Mouse (Mus musculus): ENCODE data around the gene Pik3r4. TPM values are rescaled to one million over a fixed set of nuclear protein-coding genes. Genes with fewer than 3 reads are reported as not detected.

Gene Pik3r4
- polyA plus RNA-seq, 1 experiment from 2014 or later = 17.2 TPM

- 87% methylated on average over 14 of the region's 14 CpGs for WGBS
- Histone ChIP-seq H3K4me1 (ENCODE audit: control insufficient read depth, insufficient read depth, low read length) (peaks cover 8% of the 10 kb centered on the region; the same call in 1 of the 2 replicates), H3K9ac (ENCODE audit: low read length) (no peak overlapping the region), H3K4me2 (ENCODE audit: low read depth, low read length) (no peak overlapping the region), H3K36me3 (ENCODE audit: control insufficient read depth, insufficient read depth, low read length) (peaks cover 7% of the 10 kb centered on the region), H3K4me3 (replicated peaks; ENCODE audit: low read length) (no peak overlapping the region), H3K27me3 (ENCODE audit: control insufficient read depth, insufficient read depth, low read length) (no peaks in the 10 kb centered on the region), H3K27ac (ENCODE audit: low read length) (no peak overlapping the region), H3K9me3 (replicated peaks; ENCODE audit: control insufficient read depth, low read length) (no peaks in the 10 kb centered on the region)
- ATAC-seq (ENCODE audit: insufficient read depth, low FRiP score) = no peak
Measured at GRCm38 (mm10) chr9:105692472-105692871, 49.7 kb downstream of the Pik3r4 start.

- Histone ChIP-seq H3K4me2 (ENCODE audit: low read depth, low read length) (no peak overlapping the region), H3K9me3 (replicated peaks; ENCODE audit: control insufficient read depth, low read length) (no peaks in the 10 kb centered on the region), H3K27ac (ENCODE audit: low read length) (no peak overlapping the region), H3K4me1 (ENCODE audit: control insufficient read depth, insufficient read depth, low read length) (peaks cover 13% of the 10 kb centered on the region), H3K9ac (ENCODE audit: low read length) (no peak overlapping the region), H3K27me3 (ENCODE audit: control insufficient read depth, insufficient read depth, low read length) (no peaks in the 10 kb centered on the region), H3K36me3 (ENCODE audit: control insufficient read depth, insufficient read depth, low read length) (0 out of 2 replicates have a peak, but pooled peaks cover 2% of the 10 kb centered on the region), H3K4me3 (replicated peaks; ENCODE audit: low read length) (no peak overlapping the region)
- no peak for ATAC-seq (ENCODE audit: insufficient read depth, low FRiP score)
- 80% methylated on average over 9 of the region's 9 CpGs for WGBS
Measured at GRCm38 (mm10) chr9:105693056-105693455, 50.3 kb downstream of the Pik3r4 start.

GRCm38 (mm10) chr9:105693854-105694253, 51.1 kb downstream of the Pik3r4 start:
- H3K9me3 ChIP-seq (replicated peaks; ENCODE audit: control insufficient read depth, low read length) = no peaks in the 10 kb centered on the region
- ATAC-seq (ENCODE audit: insufficient read depth, low FRiP score) = peak; percentile 26; the same call in 1 of the 2 replicates
- no peak overlapping the region for H3K4me3 ChIP-seq (replicated peaks; ENCODE audit: low read length)
- H3K27me3 ChIP-seq (ENCODE audit: control insufficient read depth, insufficient read depth, low read length) = no peaks in the 10 kb centered on the region
- no peak overlapping the region for H3K9ac ChIP-seq (ENCODE audit: low read length)
- no peaks in the 10 kb centered on the region for H3K36me3 ChIP-seq (ENCODE audit: control insufficient read depth, insufficient read depth, low read length)
- H3K4me1 ChIP-seq (ENCODE audit: control insufficient read depth, insufficient read depth, low read length) = peaks cover 21% of the 10 kb centered on the region
- H3K27ac ChIP-seq (ENCODE audit: low read length) = no peak overlapping the region
- WGBS = 2% methylated on average over 5 of the region's 5 CpGs
- H3K4me2 ChIP-seq (ENCODE audit: low read depth, low read length) = no peak overlapping the region

- Histone ChIP-seq H3K9ac (ENCODE audit: low read length) (no peak overlapping the region), H3K27ac (ENCODE audit: low read length) (no peak overlapping the region), H3K27me3 (ENCODE audit: control insufficient read depth, insufficient read depth, low read length) (no peaks in the 10 kb centered on the region), H3K36me3 (ENCODE audit: control insufficient read depth, insufficient read depth, low read length) (no peaks in the 10 kb centered on the region), H3K4me2 (ENCODE audit: low read depth, low read length) (no peak overlapping the region), H3K9me3 (replicated peaks; ENCODE audit: control insufficient read depth, low read length) (no peaks in the 10 kb centered on the region), H3K4me3 (replicated peaks; ENCODE audit: low read length) (no peak overlapping the region), H3K4me1 (ENCODE audit: control insufficient read depth, insufficient read depth, low read length) (peaks cover 21% of the 10 kb centered on the region)
- 78% methylated on average over 7 of the region's 7 CpGs for WGBS
- ATAC-seq (ENCODE audit: insufficient read depth, low FRiP score) = no peak
Measured at GRCm38 (mm10) chr9:105696818-105697564, 54.2 kb downstream of the Pik3r4 start.

- Histone ChIP-seq H3K27me3 (ENCODE audit: control insufficient read depth, insufficient read depth, low read length) (no peaks in the 10 kb centered on the region), H3K4me3 (replicated peaks; ENCODE audit: low read length) (no peak overlapping the region), H3K27ac (ENCODE audit: low read length) (peak overlapping the region; percentile 53), H3K4me1 (ENCODE audit: control insufficient read depth, insufficient read depth, low read length) (peaks cover 21% of the 10 kb centered on the region), H3K9ac (ENCODE audit: low read length) (0 out of 2 replicates have a peak overlapping the region, but pooled peaks have one; percentile 7), H3K9me3 (replicated peaks; ENCODE audit: control insufficient read depth, low read length) (no peaks in the 10 kb centered on the region), H3K36me3 (ENCODE audit: control insufficient read depth, insufficient read depth, low read length) (no peaks in the 10 kb centered on the region), H3K4me2 (ENCODE audit: low read depth, low read length) (no peak overlapping the region)
- peak; percentile 23; the same call in 1 of the 2 replicates for ATAC-seq (ENCODE audit: insufficient read depth, low FRiP score)
- 31% methylated on average over 9 of the region's 9 CpGs for WGBS
Measured at GRCm38 (mm10) chr9:105697764-105698396, 55.1 kb downstream of the Pik3r4 start.

GRCm38 (mm10) chr9:105700702-105701101, 57.9 kb downstream of the Pik3r4 start:
- H3K27me3 ChIP-seq (ENCODE audit: control insufficient read depth, insufficient read depth, low read length) = no peaks in the 10 kb centered on the region
- 72% methylated on average over 6 of the region's 6 CpGs for WGBS
- no peak overlapping the region for H3K9ac ChIP-seq (ENCODE audit: low read length)
- ATAC-seq (ENCODE audit: insufficient read depth, low FRiP score) = no peak
- H3K27ac ChIP-seq (ENCODE audit: low read length) = no peak overlapping the region
- no peaks in the 10 kb centered on the region for H3K9me3 ChIP-seq (replicated peaks; ENCODE audit: control insufficient read depth, low read length)
- H3K36me3 ChIP-seq (ENCODE audit: control insufficient read depth, insufficient read depth, low read length) = no peaks in the 10 kb centered on the region
- H3K4me2 ChIP-seq (ENCODE audit: low read depth, low read length) = no peak overlapping the region
- peaks cover 21% of the 10 kb centered on the region for H3K4me1 ChIP-seq (ENCODE audit: control insufficient read depth, insufficient read depth, low read length)
- H3K4me3 ChIP-seq (replicated peaks; ENCODE audit: low read length) = no peak overlapping the region

DNA sequence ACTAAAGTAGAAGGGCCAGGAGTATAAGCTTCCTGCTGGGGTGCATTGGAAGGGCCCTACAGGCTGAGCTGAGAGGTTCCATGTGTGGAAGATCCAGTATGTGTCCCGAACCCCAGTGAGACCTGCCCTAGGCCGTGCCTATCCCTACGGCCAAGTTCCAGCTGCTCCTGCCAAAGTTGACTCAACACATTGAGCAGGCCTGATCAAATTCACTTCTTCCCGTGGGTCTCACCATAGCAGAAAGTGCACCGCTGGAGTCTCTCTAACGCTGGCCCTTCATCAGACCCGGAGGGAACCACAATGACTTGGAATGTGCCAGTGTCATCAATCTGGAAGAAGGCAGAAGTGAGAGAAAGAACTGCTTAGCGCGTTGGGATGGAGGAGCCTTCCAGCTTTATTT, 59.2 kb downstream of the Pik3r4 start:
- WGBS = 66% methylated on average over 9 of the region's 9 CpGs

DNA sequence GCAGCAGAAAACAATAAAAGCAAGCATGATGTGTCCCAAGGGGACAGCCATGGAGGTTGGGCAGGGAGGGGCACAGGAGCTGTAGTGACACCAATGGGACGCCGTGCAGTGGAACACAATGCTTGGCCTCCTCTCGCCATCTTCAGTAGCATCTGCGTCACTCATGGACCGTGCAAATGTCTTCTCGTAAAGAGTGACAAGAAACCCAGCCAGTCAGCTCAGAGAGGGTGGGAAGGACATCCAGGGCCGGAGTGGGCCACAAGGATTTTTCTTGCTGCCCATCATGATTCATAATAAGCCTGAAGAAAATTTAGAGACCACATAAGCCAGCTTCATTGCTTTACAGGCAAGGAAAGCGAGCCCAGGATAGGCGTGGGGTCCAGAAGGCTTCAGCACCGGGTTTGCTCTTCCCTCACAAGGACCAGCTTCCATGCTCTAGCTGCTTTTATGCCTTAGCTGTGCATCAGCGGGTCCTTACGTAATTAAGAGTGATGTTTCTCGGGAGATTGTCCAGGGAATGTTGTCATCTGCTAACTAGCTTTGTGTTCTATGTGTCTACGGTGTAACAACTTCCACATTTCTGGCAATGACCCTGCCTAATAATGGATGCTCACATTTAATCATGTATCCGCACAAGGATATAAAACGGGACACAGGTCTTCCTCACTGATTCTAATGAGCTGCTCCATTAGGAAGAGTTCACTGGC, 61.6 kb downstream of the Pik3r4 start:
- Histone ChIP-seq H3K4me2 (ENCODE audit: low read depth, low read length) (no peak overlapping the region), H3K4me3 (replicated peaks; ENCODE audit: low read length) (no peak overlapping the region), H3K27me3 (ENCODE audit: control insufficient read depth, insufficient read depth, low read length) (no peaks in the 10 kb centered on the region), H3K9me3 (replicated peaks; ENCODE audit: control insufficient read depth, low read length) (no peaks in the 10 kb centered on the region), H3K9ac (ENCODE audit: low read length) (no peak overlapping the region), H3K4me1 (ENCODE audit: control insufficient read depth, insufficient read depth, low read length) (no peaks in the 10 kb centered on the region), H3K36me3 (ENCODE audit: control insufficient read depth, insufficient read depth, low read length) (no peaks in the 10 kb centered on the region), H3K27ac (ENCODE audit: low read length) (no peak overlapping the region)
- WGBS = 85% methylated on average over 16 of the region's 16 CpGs
- ATAC-seq (ENCODE audit: insufficient read depth, low FRiP score) = no peak

More for the DNA sequence above, 59.2 kb downstream of the Pik3r4 start:
- Histone ChIP-seq H3K9me3 (replicated peaks; ENCODE audit: control insufficient read depth, low read length) (no peaks in the 10 kb centered on the region), H3K4me2 (ENCODE audit: low read depth, low read length) (no peak overlapping the region), H3K9ac (ENCODE audit: low read length) (no peak overlapping the region), H3K27me3 (ENCODE audit: control insufficient read depth, insufficient read depth, low read length) (no peaks in the 10 kb centered on the region), H3K4me1 (ENCODE audit: control insufficient read depth, insufficient read depth, low read length) (peaks cover 18% of the 10 kb centered on the region), H3K4me3 (replicated peaks; ENCODE audit: low read length) (no peak overlapping the region), H3K36me3 (ENCODE audit: control insufficient read depth, insufficient read depth, low read length) (no peaks in the 10 kb centered on the region), H3K27ac (ENCODE audit: low read length) (no peak overlapping the region)
- ATAC-seq (ENCODE audit: insufficient read depth, low FRiP score) = no peak

- Histone ChIP-seq H3K27me3 (ENCODE audit: control insufficient read depth, insufficient read depth, low read length) (no peaks in the 10 kb centered on the region), H3K4me1 (ENCODE audit: control insufficient read depth, insufficient read depth, low read length) (no peaks in the 10 kb centered on the region), H3K36me3 (ENCODE audit: control insufficient read depth, insufficient read depth, low read length) (no peaks in the 10 kb centered on the region), H3K9me3 (replicated peaks; ENCODE audit: control insufficient read depth, low read length) (no peaks in the 10 kb centered on the region), H3K9ac (ENCODE audit: low read length) (no peak overlapping the region), H3K4me3 (replicated peaks; ENCODE audit: low read length) (no peak overlapping the region), H3K4me2 (ENCODE audit: low read depth, low read length) (no peak overlapping the region), H3K27ac (ENCODE audit: low read length) (no peak overlapping the region)
- no peak for ATAC-seq (ENCODE audit: insufficient read depth, low FRiP score)
- 91% methylated on average over 1 of the region's 1 CpGs for WGBS
Measured at GRCm38 (mm10) chr9:105705011-105705410, 62.2 kb downstream of the Pik3r4 start.

Data from stomach, embryonic 16.5 days (tissue).